Mouse (Mus musculus) small intestine, adult 2 months (tissue): ENCODE results near the gene Cntnap2.

ENCODE experiments used
- CTCF ChIP-seq: fragments of 200-500 bp; IDR thresholded peaks from 2 replicates; pipeline ENCODE4 v1.5.1; 2012; ENCODE audit warnings: low read depth, mild to moderate bottlenecking, control low read depth, inconsistent platforms, low read length, moderate library complexity, mixed read lengths; ENCODE audit not compliant: insufficient replicate concordance, insufficient read length; ENCODE audit errors: extremely low read depth
- POLR2A ChIP-seq: fragments of 200-500 bp; IDR thresholded peaks from 2 replicates; pipeline ENCODE4 v1.6.1; 2012; ENCODE audit warnings: low read depth, mild to moderate bottlenecking, control low read depth, inconsistent platforms, low read length, moderate library complexity

DNA sequence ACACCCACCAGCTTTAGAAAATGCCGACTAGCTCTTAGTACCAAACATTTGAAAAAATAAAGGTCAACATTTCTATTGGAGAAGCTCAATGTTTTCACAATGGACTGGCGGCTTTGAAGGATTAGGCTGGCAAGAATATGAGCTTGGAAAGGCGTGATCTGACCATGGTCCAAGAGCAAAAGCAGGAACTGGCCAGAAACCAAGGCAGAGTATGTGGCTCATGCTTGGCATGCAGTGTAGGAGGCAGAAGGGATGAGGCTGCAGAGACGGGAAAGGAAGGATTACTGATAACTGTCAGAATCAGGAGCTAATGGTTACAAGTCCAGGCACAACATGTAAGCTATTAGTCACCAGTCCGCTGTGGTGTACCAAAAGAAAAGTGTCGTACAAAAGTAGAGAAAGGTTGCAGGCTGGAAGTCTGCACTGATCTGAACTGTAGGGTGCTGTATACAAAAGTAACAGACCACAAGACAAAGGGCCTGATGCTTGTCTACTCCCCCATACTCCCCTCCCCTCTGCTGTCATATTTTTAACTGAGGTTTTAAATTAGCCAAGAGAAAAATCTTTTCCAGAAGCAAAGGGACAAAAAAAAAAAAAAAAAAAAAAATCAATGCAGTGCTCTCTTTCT, 525.4 kb downstream of the Cntnap2 start:
- TF ChIP-seq CTCF: no peak
- no peak for TF ChIP-seq POLR2A
